Mouse (Mus musculus) liver, embryonic 15.5 days (tissue): ENCODE results near the gene Fam78b. TPM values are rescaled to one million over a fixed set of nuclear protein-coding genes. Genes with fewer than 3 reads are reported as not detected.

Experiments used
- ATAC-seq: fragments of 200-750 bp; cut with Nextera tagmentation; 2 replicates; pipeline ENCODE4 v1.8.0; 2017; ENCODE audit warnings: moderate number of reproducible peaks, mild to moderate bottlenecking, moderate library complexity; ENCODE audit not compliant: insufficient read depth
- H3K27ac ChIP-seq: fragments of 300-500 bp; sonication (generic); replicated peaks from 2 replicates; pipeline ENCODE4 v1.5.1; 2015; ENCODE audit warnings: mild to moderate bottlenecking, inconsistent platforms
- H3K27me3 ChIP-seq: fragments of 300-500 bp; sonication (generic); 2 replicates; pipeline ENCODE4 v1.6.1; 2015; ENCODE audit warnings: mild to moderate bottlenecking, inconsistent platforms
- H3K36me3 ChIP-seq: fragments of 300-500 bp; sonication (generic); replicated peaks from 2 replicates; pipeline ENCODE4 v1.6.1; 2015; ENCODE audit warnings: moderate library complexity, mild to moderate bottlenecking, inconsistent platforms
- H3K4me1 ChIP-seq: fragments of 300-500 bp; sonication (generic); replicated peaks from 2 replicates; pipeline ENCODE4 v1.6.1; 2015; ENCODE audit warnings: inconsistent platforms
- H3K4me2 ChIP-seq: fragments of 300-500 bp; sonication (generic); 2 replicates; pipeline ENCODE4 v1.6.1; 2015; ENCODE audit warnings: moderate library complexity, mild to moderate bottlenecking, inconsistent platforms
- H3K4me3 ChIP-seq: fragments of 300-500 bp; sonication (generic); replicated peaks from 2 replicates; pipeline ENCODE4 v1.5.1; 2015; ENCODE audit warnings: mild to moderate bottlenecking, inconsistent platforms
- H3K9ac ChIP-seq: fragments of 300-500 bp; sonication (generic); 2 replicates; pipeline ENCODE4 v1.6.1; 2015; ENCODE audit warnings: moderate library complexity, mild to moderate bottlenecking, inconsistent platforms
- H3K9me3 ChIP-seq: fragments of 300-500 bp; sonication (generic); replicated peaks from 2 replicates; pipeline ENCODE4 v1.6.1; 2016; ENCODE audit warnings: inconsistent platforms
- WGBS: fragments of 180-500 bp; shearing (Covaris S2); methylation state at CpG from one replicate; pipeline ENCODE4 v1.1.7; 2015; ENCODE audit warnings: mixed read lengths; ENCODE audit not compliant: insufficient replicate concordance; 5-methylcytosine and 5-hydroxymethylcytosine counted together
- polyA plus RNA-seq: library from polyadenylated mRNA; unstranded; fragments of >200 nt; fragmentation: Nextera tagmentation; extraction: Ambion mirVana; gene quantifications from 2 replicates; pipeline ENCODE4 v1.2.1, GENCODE M21; 2015

Fam78b gene
- polyA plus RNA-seq, 1 experiment from 2014 or later: 0.08 TPM

- H3K27ac ChIP-seq: no peak overlapping the region
- no peaks in the 10 kb centered on the region for H3K9me3 ChIP-seq
- no peak overlapping the region for H3K4me3 ChIP-seq
- no peaks in the 10 kb centered on the region for H3K27me3 ChIP-seq
- H3K9ac ChIP-seq: no peak overlapping the region
- no peaks in the 10 kb centered on the region for H3K36me3 ChIP-seq
- no peak overlapping the region for H3K4me2 ChIP-seq
- ATAC-seq: no peak
- WGBS: 63% methylated on average over 8 of the region's 8 CpGs
- H3K4me1 ChIP-seq: no peaks in the 10 kb centered on the region
These were observed 118.2 kb downstream of the Fam78b start for GRCm38 (mm10) chr1:167119439-167119838.

GRCm38 (mm10) chr1:167122436-167122835, 121.2 kb downstream of the Fam78b start:
- Histone ChIP-seq H3K9me3 (no peaks in the 10 kb centered on the region), H3K4me1 (no peaks in the 10 kb centered on the region), H3K4me3 (no peak overlapping the region), H3K9ac (no peak overlapping the region), H3K27me3 (no peaks in the 10 kb centered on the region), H3K27ac (no peak overlapping the region), H3K4me2 (no peak overlapping the region), H3K36me3 (no peaks in the 10 kb centered on the region)
- ATAC-seq: no peak
- 59% methylated on average over 2 of the region's 2 CpGs for WGBS

- ATAC-seq: no peak
- no peak overlapping the region for H3K27ac ChIP-seq
- no peak overlapping the region for H3K4me2 ChIP-seq
- H3K4me1 ChIP-seq: no peaks in the 10 kb centered on the region
- no peaks in the 10 kb centered on the region for H3K27me3 ChIP-seq
- H3K36me3 ChIP-seq: no peaks in the 10 kb centered on the region
- H3K4me3 ChIP-seq: no peak overlapping the region
- no peak overlapping the region for H3K9ac ChIP-seq
- H3K9me3 ChIP-seq: no peaks in the 10 kb centered on the region
These were observed 122.3 kb downstream of the Fam78b start for GRCm38 (mm10) chr1:167123551-167123950.

GRCm38 (mm10) chr1:167125870-167126269, 124.7 kb downstream of the Fam78b start:
- Histone ChIP-seq H3K4me2 (no peak overlapping the region), H3K4me1 (no peaks in the 10 kb centered on the region), H3K4me3 (no peak overlapping the region), H3K9me3 (no peaks in the 10 kb centered on the region), H3K27me3 (no peaks in the 10 kb centered on the region), H3K36me3 (no peaks in the 10 kb centered on the region), H3K9ac (no peak overlapping the region), H3K27ac (no peak overlapping the region)
- 53% methylated on average over 3 of the region's 3 CpGs for WGBS
- ATAC-seq: no peak

GRCm38 (mm10) chr1:167126292-167126691, 125.1 kb downstream of the Fam78b start:
- 42% methylated on average over 4 of the region's 4 CpGs for WGBS
- H3K4me1 ChIP-seq: no peaks in the 10 kb centered on the region
- no peaks in the 10 kb centered on the region for H3K36me3 ChIP-seq
- H3K27ac ChIP-seq: no peak overlapping the region
- H3K9ac ChIP-seq: no peak overlapping the region
- no peak for ATAC-seq
- no peaks in the 10 kb centered on the region for H3K9me3 ChIP-seq
- H3K27me3 ChIP-seq: no peaks in the 10 kb centered on the region
- no peak overlapping the region for H3K4me3 ChIP-seq
- no peak overlapping the region for H3K4me2 ChIP-seq

- WGBS: 58% methylated on average over 5 of the region's 5 CpGs
- ATAC-seq: no peak
- H3K4me2 ChIP-seq: no peak overlapping the region
These were observed 134.5 kb downstream of the Fam78b start for GRCm38 (mm10) chr1:167135748-167136147.

More at GRCm38 (mm10) chr1:167135748-167136147, 134.5 kb downstream of the Fam78b start:
- Histone ChIP-seq H3K27ac (no peak overlapping the region), H3K27me3 (no peaks in the 10 kb centered on the region), H3K4me3 (no peak overlapping the region), H3K9me3 (no peaks in the 10 kb centered on the region), H3K36me3 (no peaks in the 10 kb centered on the region), H3K4me1 (no peaks in the 10 kb centered on the region), H3K9ac (no peak overlapping the region)
